Mouse (Mus musculus) cortical plate, adult 2 months (tissue): ENCODE data around the gene Mef2d. TPM values are rescaled to one million over a fixed set of nuclear protein-coding genes. Genes with fewer than 3 reads are reported as not detected.

Experiments used
- H3K27ac ChIP-seq: fragments of 200-500 bp; 2 replicates; pipeline ENCODE4 v1.5.1; 2012; ENCODE audit warnings: low read length, control low read depth, inconsistent platforms; ENCODE audit not compliant: insufficient read depth
- H3K4me1 ChIP-seq: fragments of 200-500 bp; 2 replicates; pipeline ENCODE4 v1.6.1; 2011; ENCODE audit warnings: low read length; ENCODE audit not compliant: control insufficient read depth, insufficient read depth
- H3K4me3 ChIP-seq: fragments of 200-500 bp; 2 replicates; pipeline ENCODE4 v1.5.1; 2011; ENCODE audit warnings: mild to moderate bottlenecking, low read length, control low read depth; ENCODE audit not compliant: insufficient read depth
- CTCF ChIP-seq: fragments of 200-500 bp; IDR thresholded peaks from 2 replicates; pipeline ENCODE4 v1.5.1; 2011; ENCODE audit warnings: mild to moderate bottlenecking, control low read depth, low read length; ENCODE audit not compliant: insufficient read depth; ENCODE audit errors: extremely low read depth
- POLR2A ChIP-seq: fragments of 200-500 bp; IDR thresholded peaks from 2 replicates; pipeline ENCODE4 v1.6.1; 2011; ENCODE audit warnings: mild to moderate bottlenecking, low read length, control low read depth; ENCODE audit not compliant: insufficient read depth; ENCODE audit errors: extremely low read depth
- polyA plus RNA-seq: library from polyadenylated mRNA; depleted of rRNA; stranded (reverse); fragments of >200 nt; gene quantifications from 2 replicates; pipeline ENCODE4 v1.2.3, GENCODE M21; 2012

Gene Mef2d
- polyA plus RNA-seq, 1 experiment, result 131 TPM

DNA sequence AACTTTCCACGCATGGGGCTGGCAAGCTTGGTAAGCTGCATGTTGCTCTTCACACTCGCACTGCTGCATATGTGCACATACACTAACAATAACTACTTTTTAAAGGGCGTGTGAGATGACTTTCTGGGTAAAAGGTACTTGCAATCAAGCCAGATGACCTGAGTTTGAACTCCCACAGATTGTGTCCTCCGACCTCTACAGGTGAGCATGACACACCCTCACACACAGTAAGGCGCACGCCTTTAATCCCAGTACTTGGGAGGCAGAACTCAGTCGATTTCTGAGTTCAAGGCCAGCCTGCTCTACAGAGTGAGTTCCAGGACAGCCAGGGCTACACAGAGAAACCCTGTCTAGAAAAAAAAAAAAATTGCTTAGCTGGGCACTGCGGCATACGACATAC is 5.8 kb upstream of the Mef2d start:
- TF ChIP-seq CTCF, result no peak
- TF ChIP-seq POLR2A, result no peak
- H3K4me3 ChIP-seq, result no peak overlapping the region
- peaks cover 8% of the 10 kb centered on the region; the same call in 1 of the 2 replicates for H3K4me1 ChIP-seq
- no peak overlapping the region for H3K27ac ChIP-seq

DNA sequence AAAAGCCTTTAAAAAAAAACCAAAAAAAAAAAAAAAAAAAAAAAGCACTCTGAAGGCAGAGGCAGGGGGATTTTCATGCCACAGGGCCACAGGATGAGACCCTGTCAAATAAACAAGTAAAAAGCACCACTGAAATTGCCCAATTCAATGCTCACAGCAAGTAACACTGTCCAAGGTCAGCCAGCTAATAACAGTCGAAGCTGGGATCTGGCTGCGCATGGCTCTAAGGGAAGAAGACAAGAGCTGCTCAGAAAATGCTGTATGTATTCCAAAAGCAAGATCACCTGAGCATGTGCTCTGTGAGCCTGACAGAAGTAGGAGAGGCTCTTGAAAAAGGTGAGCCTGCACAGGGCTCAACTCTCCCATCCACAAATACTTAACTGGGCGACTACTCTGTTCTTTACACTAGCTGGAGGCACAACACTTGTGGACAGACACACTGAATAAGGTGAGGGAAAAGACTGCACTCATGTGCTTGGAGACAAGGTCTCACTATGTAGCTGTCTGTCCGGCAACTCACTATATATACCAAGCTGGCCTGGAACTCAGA is 5.2 kb upstream of the Mef2d start:
- Histone ChIP-seq H3K27ac (0 out of 2 replicates have a peak overlapping the region, but pooled peaks have one; percentile 25), H3K4me3 (no peak overlapping the region), H3K4me1 (peaks cover 8% of the 10 kb centered on the region; the same call in 1 of the 2 replicates)
- TF ChIP-seq CTCF (no peak), POLR2A (no peak)

DNA sequence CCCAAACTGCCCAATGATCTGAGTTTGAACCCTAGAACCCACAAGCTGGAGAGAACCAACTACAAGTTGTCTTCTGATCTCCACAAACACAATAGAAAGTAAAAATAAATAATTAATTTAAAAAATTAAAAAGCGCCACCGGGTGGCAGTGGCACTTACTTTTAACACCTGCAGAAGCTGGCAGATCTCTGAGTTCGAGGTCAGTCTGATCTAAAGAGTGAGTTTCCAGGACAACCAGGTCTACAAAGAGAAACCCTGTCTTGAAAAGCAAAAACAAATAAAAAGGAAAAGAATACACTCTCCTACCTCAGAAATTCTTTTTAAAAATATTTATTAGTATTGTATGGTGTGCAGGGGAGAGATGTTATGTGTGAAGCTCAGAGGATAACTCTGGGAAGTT is 4.4 kb upstream of the Mef2d start:
- 0 out of 2 replicates have a peak overlapping the region, but pooled peaks have one; percentile 25 for H3K27ac ChIP-seq

DNA sequence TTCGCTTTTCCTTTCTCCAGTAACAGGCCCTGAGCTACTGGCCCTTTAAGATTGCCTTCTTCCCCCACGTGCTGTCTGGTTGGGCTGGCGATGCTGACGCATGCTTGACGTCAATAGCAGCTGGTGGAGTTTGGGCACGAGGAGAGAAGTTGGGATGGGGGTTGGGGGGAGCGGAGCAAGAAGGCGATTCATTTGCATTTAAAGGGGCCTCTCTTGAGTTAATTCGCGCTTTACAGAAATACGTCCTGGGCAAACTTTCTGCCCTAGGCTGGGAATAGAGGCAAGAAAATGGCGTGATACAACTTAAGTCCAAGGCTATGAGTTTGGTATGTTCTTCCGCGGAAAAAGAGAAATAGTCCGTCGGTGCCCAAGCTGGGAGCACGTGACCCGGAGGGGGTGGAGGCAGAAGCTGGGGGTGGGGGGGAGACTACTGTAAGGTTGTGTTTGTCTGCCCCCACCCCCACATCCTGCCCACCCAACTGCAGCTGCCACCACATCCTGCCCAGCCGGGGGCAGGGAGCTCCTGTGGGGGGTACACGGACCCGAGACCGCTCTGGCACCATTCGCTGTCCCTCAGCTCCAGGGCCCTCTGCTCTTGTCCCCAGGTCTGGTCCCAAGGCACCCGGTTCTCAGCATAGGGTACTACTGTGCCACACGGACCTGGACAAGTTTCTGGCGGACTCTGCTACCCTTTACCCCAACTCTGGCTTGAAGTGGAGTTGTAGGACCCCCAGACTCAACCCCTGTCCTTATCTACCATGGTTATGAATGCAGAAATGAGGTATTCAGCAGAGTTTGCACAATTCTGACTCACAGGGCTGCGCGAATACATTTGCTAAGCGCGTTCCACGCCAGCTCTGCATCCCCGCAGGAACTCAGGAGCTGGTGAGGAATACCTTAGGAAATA is 3.6 kb upstream of the Mef2d start:
- TF ChIP-seq POLR2A (peak; percentile 49; the same call in 1 of the 2 replicates), CTCF (no peak)
- peak overlapping the region; percentile 37 for H3K4me3 ChIP-seq
- peaks cover 8% of the 10 kb centered on the region; the same call in 1 of the 2 replicates for H3K4me1 ChIP-seq
- H3K27ac ChIP-seq, result peak overlapping the region; percentile 97

More for the DNA sequence above, 4.4 kb upstream of the Mef2d start:
- H3K4me1 ChIP-seq, result peaks cover 8% of the 10 kb centered on the region; the same call in 1 of the 2 replicates
- H3K4me3 ChIP-seq, result peak overlapping the region; percentile 37
- TF ChIP-seq CTCF (no peak), POLR2A (no peak)

DNA sequence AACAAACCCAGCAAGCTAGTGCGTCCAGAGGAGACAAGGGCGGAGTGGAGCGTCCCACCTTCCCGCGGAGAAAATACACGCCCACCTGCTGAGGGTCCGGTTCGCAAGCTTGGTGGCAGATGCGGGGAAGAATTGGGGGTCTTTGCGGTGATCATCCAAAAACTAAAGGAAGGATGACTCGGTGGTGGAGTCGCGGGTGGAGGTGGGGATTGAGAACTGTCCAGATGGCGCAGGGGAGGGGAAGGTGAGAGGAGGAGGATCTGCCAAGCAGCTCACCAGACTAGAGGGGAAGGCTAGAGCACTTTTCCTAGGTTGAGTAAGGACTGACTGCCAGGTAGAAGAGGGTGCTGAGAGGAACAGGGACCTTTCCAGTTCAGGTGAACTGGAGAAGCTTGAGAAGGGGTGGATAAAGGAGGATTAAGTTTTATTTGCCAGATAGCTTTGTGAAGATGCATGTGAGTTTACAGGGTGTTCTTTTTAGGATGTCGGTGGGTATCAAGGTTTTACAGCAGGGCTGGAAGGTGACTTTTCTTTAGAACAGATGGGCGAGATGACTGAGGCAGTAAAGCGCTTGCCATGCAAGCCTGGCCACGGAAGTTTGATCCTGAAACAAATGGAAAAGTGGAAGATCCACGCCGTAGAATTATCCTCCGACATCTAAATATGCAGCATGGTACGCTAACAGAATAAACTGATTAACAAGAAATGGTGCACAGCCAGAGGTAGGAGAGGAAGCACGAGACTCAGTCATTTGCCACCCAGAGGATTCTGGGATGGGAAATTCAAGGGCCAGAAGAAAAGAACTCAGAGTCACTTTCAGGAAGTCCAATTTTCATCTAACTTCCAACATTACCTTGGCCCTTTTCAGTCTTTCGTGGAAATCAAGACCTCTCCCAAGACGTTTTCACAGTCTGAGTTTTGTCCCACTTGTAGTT is 2.7 kb upstream of the Mef2d start:
- H3K4me3 ChIP-seq, result peak overlapping the region; percentile 37
- H3K27ac ChIP-seq, result peak overlapping the region; percentile 97
- H3K4me1 ChIP-seq, result peaks cover 11% of the 10 kb centered on the region
- no peak for TF ChIP-seq POLR2A
- no peak for TF ChIP-seq CTCF

DNA sequence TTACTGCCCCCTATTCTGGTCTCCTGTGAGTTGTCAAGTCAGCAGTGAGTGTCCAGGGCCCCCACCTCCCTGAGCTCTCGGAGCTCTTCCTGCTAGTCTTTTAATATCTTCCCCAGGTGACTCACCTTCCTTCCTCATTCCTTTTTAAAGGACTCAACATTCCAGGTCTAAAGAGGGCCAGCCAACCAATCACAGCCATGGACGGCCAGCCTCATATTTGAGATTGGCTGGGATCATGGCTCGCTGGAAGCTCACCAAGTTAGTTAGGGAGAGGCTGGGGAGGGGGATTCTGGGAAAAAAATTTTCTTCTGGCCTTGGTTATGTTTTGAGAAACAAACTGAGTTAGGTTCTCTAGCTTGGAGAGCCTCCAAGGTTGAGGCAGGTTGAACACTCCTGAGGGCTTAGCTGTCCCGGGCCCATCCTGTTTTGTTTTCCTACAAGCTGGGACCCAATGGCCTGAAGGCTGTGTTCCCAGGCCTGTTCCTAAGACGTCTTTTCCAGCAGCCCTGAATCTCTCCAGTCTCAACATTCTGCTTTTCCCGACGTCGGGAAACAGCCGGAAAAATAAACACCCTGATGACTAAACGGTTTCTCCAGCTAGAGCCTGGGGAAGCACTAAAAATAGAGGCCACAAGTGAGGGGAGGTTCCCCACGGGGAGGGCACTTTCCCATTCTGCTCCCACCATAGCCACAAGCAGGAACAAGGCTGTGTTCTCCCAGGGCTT is 1.8 kb upstream of the Mef2d start:
- Histone ChIP-seq H3K4me3 (no peak overlapping the region), H3K4me1 (peaks cover 16% of the 10 kb centered on the region), H3K27ac (peak overlapping the region; percentile 97)
- TF ChIP-seq POLR2A (peak; percentile 36; the same call in 1 of the 2 replicates), CTCF (no peak)

DNA sequence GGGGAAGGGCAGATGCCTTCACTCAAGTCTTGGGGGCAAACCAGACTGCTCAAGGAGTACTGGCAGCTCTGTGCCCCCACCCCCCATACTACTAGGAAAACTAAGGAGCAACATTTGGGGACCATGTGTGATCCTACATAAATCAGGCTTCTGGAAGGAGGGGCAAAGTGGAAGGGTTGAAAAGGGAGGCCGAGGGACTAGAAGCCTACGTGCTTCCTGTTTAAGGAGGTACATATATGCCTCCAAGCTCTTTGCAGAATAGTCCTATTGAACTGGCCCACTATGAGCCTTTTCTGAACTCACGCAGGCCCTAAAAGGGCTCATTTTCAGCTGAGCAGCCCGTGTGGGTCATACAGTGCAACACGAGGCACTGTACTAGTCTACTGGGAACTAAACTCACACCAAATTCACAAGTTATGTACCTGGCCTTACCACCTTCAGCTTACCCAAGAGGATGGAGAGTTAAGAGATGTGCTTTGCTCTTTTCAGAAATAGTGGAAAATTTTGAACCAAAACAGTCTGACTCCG is 1.2 kb upstream of the Mef2d start:
- H3K27ac ChIP-seq, result peak overlapping the region; percentile 97
- no peak overlapping the region for H3K4me3 ChIP-seq
- peaks cover 22% of the 10 kb centered on the region for H3K4me1 ChIP-seq

DNA sequence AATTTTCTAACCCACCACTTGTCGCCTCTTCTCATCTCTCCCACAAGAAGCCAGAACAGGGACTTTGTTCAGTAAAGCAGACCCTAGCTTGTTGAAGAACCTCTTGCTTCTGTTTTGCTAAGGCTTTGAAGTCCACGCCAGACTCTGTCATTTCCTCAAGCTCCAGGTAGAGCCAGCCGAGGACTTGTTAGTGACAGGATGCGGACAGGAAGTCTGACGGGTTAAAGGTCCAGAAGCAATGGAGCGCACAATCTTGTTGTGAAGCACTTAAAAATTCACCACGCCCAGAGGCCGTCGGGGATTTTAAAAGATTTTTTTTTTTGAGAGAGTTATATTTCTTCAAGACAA is 759 bp upstream of the Mef2d start:
- H3K4me3 ChIP-seq, result peak overlapping the region; percentile 83; the same call in 1 of the 2 replicates
- H3K27ac ChIP-seq, result peak overlapping the region; percentile 97
- TF ChIP-seq CTCF (no peak), POLR2A (no peak)
- peaks cover 25% of the 10 kb centered on the region for H3K4me1 ChIP-seq

More for the DNA sequence above, 1.2 kb upstream of the Mef2d start:
- TF ChIP-seq POLR2A, result no peak
- TF ChIP-seq CTCF, result no peak

DNA sequence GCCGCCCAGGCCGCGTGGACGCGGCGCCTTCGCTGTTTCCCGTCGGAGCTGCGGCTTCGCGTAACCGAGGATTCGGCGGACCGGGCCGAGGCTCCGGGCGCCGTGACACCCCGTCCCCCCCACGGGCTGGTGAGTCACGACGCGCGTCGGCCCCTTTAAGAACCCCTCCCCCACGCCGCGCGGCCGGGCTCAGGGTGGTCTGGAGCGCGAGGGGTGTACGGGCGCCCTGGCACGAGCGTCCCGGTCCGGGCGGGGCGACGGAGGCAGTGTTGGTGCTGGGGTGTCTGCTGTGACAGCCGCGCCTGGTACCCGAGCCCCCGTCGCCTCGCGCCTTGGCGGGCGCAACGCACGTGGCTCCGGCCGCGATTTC is 359 bp downstream of the Mef2d start:
- H3K27ac ChIP-seq, result peak overlapping the region; percentile 96
- H3K4me3 ChIP-seq, result peak overlapping the region; percentile 83
- TF ChIP-seq CTCF (no peak), POLR2A (no peak)
- H3K4me1 ChIP-seq, result peaks cover 28% of the 10 kb centered on the region
